Mouse (Mus musculus) kidney, embryonic 14.5 days (tissue): ENCODE results near the gene Zfpl1. TPM values are rescaled to one million over a fixed set of nuclear protein-coding genes. Genes with fewer than 3 reads are reported as not detected.

Experiments
- ATAC-seq: fragments of 200-750 bp; cut with Nextera tagmentation; 2 replicates; pipeline ENCODE4 v1.8.0; 2017; ENCODE audit warnings: moderate number of reproducible peaks, mild to moderate bottlenecking, moderate TSS enrichment, moderate library complexity; ENCODE audit not compliant: low FRiP score, low TSS enrichment
- H3K27ac ChIP-seq: fragments of 300-500 bp; sonication (generic); 2 replicates; pipeline ENCODE4 v1.5.1; 2014; ENCODE audit warnings: low read depth, mild to moderate bottlenecking, low read length, moderate library complexity, mixed read lengths
- H3K27me3 ChIP-seq: fragments of 300-500 bp; sonication (generic); 2 replicates; pipeline ENCODE4 v1.6.1; 2014; ENCODE audit warnings: mild to moderate bottlenecking, low read length; ENCODE audit not compliant: control insufficient read depth, insufficient read depth
- H3K36me3 ChIP-seq: fragments of 300-500 bp; sonication (generic); 2 replicates; pipeline ENCODE4 v1.6.1; 2014; ENCODE audit warnings: low read length, mixed read lengths; ENCODE audit not compliant: control insufficient read depth, insufficient read depth
- H3K4me1 ChIP-seq: fragments of 300-500 bp; sonication (generic); 2 replicates; pipeline ENCODE4 v1.6.1; 2014; ENCODE audit warnings: low read length, mixed read lengths; ENCODE audit not compliant: control insufficient read depth, insufficient read depth
- H3K4me2 ChIP-seq: fragments of 300-500 bp; sonication (generic); replicated peaks from 2 replicates; pipeline ENCODE4 v1.6.1; 2014; ENCODE audit warnings: low read depth, mild to moderate bottlenecking, low read length
- H3K4me3 ChIP-seq: fragments of 300-500 bp; sonication (generic); 2 replicates; pipeline ENCODE4 v1.5.1; 2014; ENCODE audit warnings: mild to moderate bottlenecking, low read length
- H3K9ac ChIP-seq: fragments of 300-500 bp; sonication (generic); 2 replicates; pipeline ENCODE4 v1.6.1; 2014; ENCODE audit warnings: low read depth, mild to moderate bottlenecking, low read length, moderate library complexity
- H3K9me3 ChIP-seq: fragments of 300-500 bp; sonication (generic); 2 replicates; pipeline ENCODE4 v1.6.1; 2016; ENCODE audit warnings: low read length; ENCODE audit not compliant: control insufficient read depth
- WGBS: fragments of 180-500 bp; shearing (Covaris S2); extraction: QIAGEN DNeasy Blood & Tissue Kit; methylation state at CpG from one replicate; pipeline ENCODE4 v1.1.7; 2014; 5-methylcytosine and 5-hydroxymethylcytosine counted together
- polyA plus RNA-seq: library from polyadenylated mRNA; unstranded; fragments of >200 nt; fragmentation: Nextera tagmentation; extraction: Ambion mirVana; gene quantifications from 2 replicates; pipeline ENCODE4 v1.2.1, GENCODE M21; 2014

Zfpl1 gene
- polyA plus RNA-seq, 1 experiment from 2014 or later, result 81.0 TPM

DNA sequence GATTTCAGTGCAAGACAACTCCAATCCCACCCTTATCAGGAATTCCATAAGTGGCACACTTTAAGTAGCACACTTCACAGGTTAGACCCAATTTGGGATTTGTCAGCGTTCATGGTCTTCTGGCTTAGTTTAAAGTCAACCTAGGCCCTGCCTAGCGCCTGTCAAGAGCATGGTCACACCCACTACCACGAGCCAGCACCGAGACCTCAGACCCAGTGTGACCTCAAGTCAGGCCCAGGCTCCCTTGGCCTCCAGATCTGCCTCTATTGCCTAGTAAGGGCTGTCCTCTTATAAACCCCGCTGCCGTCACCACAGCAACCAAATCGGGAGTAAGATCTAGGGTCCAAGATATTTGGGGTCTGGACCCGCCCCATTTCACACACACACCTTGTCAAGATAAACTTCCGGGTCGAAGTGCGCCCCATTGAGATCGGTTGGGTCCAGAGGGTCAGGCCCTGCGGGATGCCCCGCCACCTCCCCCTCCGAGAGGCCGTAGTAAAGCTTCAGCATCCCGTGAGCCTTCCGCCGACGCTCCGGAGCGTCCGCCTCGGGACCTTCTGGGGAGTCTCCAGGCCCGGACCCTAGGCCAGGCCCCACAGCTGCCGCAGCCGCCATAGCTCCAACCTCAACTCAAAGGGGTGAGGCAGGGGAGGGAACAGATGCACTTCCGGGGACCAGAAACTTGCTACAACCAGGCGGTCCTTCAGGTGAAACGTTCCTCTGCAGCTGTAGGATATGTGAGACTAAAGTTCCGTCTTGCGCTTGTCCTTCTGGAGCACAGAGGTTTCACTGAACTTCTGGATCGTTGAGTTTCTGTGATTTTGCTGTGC is 8.0 kb downstream of the Zfpl1 start, which contains the start of gene Vps51:
Gene Vps51, minus strand, starts transcription at position 668 of the 830 bp plus-strand sequence.
- Histone ChIP-seq H3K4me1 (peaks cover 7% of the 10 kb centered on the region), H3K9ac (peak within 1 kb of the TSS; percentile 79), H3K27ac (peak within 1 kb of the TSS; percentile 86), H3K4me3 (peak within 1 kb of the TSS; percentile 88), H3K9me3 (no peaks in the 10 kb centered on the region), H3K4me2 (peak within 1 kb of the TSS; percentile 91), H3K27me3 (no peaks in the 10 kb centered on the region), H3K36me3 (peaks cover 33% of the 10 kb centered on the region)
- WGBS, result under 1% methylated on average over 33 of the region's 33 CpGs
- ATAC-seq, result peak; percentile 78

DNA sequence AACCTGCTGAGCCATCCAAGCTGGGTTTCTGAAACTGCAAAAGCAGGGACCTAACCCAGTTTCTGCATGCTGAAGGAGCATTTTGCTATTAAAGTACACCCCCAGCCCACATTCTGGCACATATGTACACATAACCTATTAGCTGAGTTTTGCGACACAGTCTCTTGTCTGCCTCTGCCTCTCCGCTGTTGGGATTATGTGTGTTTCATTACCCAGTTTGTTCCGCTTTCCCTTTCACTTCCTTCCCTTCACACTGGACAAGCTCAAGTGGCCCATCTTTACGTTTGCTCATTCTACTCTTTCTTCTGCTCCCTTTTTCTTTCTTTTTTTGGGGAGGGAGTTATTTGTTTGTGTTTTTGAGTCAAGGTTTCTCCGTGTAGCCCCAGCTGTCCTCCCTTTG is 10.9 kb downstream of the Zfpl1 start:
- ATAC-seq, result no peak
- H3K4me3 ChIP-seq, result no peak overlapping the region
- 90% methylated on average over 5 of the region's 5 CpGs for WGBS

DNA sequence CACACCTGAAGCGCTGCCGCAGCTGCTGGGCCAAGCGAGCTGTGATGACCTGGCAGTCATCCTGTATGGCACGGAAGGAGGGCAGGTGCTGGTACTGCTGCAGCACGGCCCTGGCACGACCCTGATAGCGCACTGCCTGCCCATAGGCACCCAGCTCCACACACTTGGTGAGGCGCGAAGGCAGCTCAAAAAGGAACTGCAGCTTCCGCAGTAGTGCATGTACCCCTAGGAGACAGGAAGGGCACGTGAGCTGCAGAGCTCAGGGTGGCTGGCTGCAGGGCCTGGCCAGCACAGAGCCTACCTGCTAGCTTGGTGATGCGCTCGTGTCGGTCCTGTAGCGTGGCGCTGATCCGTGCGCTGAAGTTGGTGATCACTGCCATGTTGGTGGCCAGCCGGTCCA is 13.5 kb downstream of the Zfpl1 start:
- peaks cover 46% of the 10 kb centered on the region for H3K36me3 ChIP-seq
- H3K9me3 ChIP-seq, result no peaks in the 10 kb centered on the region
- H3K27ac ChIP-seq, result no peak overlapping the region
- no peak overlapping the region for H3K4me2 ChIP-seq
- 94% methylated on average over 19 of the region's 19 CpGs for WGBS
- peaks cover 19% of the 10 kb centered on the region for H3K4me1 ChIP-seq
- ATAC-seq, result no peak
- H3K9ac ChIP-seq, result no peak overlapping the region
- H3K27me3 ChIP-seq, result no peaks in the 10 kb centered on the region
- no peak overlapping the region for H3K4me3 ChIP-seq

More for the DNA sequence above, 10.9 kb downstream of the Zfpl1 start:
- Histone ChIP-seq H3K27me3 (no peaks in the 10 kb centered on the region), H3K27ac (no peak overlapping the region), H3K9me3 (no peaks in the 10 kb centered on the region), H3K9ac (no peak overlapping the region), H3K36me3 (peaks cover 43% of the 10 kb centered on the region), H3K4me1 (peaks cover 7% of the 10 kb centered on the region), H3K4me2 (no peak overlapping the region)

DNA sequence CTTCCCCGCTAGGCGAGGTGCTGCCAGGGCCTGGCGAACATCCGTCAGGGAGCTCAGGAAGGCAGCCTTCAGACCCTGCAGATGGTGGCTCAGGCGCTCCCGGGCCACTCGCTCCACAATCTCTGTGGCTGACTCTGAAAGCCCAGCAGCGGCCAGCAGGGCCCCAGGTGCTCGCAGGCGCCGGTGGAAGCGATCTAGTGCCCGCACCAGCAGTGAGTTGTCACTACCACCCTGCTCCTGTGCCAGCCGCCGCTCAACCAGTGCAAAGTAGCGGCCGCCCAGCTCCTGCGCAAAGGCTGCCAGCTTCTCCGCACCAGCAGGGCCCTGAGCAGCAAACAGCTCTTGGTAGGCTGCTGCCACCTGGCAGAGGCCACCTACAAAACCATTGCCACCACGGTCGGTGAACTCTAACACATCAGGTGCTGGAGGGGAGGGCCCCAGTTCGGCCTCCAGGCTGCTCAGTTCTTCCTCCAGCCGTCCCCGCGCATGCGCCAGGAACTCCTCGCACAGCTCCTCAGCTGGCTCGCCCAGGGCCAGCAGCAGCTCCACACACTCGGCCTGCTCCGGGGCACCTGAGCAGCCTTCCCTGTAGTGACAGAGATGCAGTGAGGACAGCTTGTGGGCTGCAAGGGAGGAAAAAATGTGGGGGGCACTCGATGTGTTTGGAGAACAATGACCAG is 14.0 kb downstream of the Zfpl1 start:
- 92% methylated on average over 31 of the region's 31 CpGs for WGBS
- peaks cover 17% of the 10 kb centered on the region for H3K4me1 ChIP-seq
- ATAC-seq, result no peak
- H3K9me3 ChIP-seq, result no peaks in the 10 kb centered on the region
- H3K27ac ChIP-seq, result no peak overlapping the region
- no peak overlapping the region for H3K9ac ChIP-seq
- no peak overlapping the region for H3K4me2 ChIP-seq
- no peak overlapping the region for H3K4me3 ChIP-seq
- H3K36me3 ChIP-seq, result peaks cover 46% of the 10 kb centered on the region
- no peaks in the 10 kb centered on the region for H3K27me3 ChIP-seq

GRCm38 (mm10) chr19:6069851-6070250 is 14.9 kb downstream of the Zfpl1 start:
- Histone ChIP-seq H3K4me2 (no peak overlapping the region), H3K4me1 (peaks cover 17% of the 10 kb centered on the region), H3K27me3 (no peaks in the 10 kb centered on the region), H3K9ac (no peak overlapping the region), H3K9me3 (no peaks in the 10 kb centered on the region), H3K36me3 (peaks cover 47% of the 10 kb centered on the region), H3K27ac (no peak overlapping the region), H3K4me3 (no peak overlapping the region)
- ATAC-seq, result no peak
- WGBS, result 94% methylated on average over 10 of the region's 10 CpGs

DNA sequence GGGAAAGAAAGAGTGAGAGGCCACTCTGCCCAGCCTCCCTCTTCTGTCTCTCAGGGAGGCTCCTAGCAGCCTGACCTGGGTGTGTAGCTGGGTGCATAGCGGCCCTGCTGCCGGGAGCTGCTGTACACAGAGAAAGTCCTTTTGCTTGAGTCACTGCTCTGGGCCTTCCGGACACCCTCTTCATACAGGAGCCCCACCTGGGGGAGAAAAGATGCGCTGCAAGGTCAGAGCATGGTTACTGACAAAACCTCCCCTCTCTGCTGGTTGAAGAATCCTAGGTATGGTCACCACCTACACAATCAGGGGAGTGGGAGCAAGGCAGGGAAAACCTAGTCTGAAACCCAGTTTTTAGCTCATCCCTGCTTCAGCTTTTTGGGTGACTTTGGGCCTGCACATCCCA is 15.8 kb downstream of the Zfpl1 start:
- no peak for ATAC-seq

DNA sequence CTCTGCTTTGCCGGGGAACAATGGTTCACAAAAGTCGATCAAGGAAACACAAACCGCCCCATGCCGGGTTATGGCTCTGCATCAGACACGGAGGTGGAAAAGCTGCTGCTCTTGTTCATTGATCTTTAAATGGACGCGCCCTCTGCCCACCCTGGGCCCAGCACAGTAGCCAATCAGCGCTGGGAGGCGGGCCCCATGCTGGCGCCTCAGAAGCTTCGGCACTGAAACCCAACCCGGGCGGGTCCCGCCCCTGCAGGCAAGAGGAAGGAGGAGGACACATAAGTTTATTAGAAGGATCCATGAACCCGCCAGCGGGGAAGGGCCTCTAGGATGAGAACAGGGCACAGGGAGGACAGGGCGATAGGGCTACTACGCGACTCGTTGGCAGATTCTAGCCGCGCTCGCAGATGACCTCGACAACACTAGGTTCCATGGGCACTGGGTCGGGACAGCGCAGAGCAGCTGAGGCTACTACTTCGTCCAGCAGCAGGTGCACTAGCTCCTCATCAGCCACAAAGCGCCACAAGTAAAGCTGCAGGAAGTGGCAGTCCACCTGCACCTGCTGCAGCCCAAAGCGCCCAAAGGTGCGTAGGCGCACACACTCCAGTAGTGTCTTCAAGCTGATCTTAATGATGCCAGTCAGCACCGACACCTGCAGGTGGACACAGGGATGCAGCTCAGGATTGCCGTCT is 16.9 kb downstream of the Zfpl1 start, which contains the start of gene Tm7sf2:
Gene Tm7sf2, minus strand, starts transcription at position 650 of the 692 bp plus-strand sequence.
- peak within 1 kb of the TSS; percentile 85 for H3K27ac ChIP-seq
- peak; percentile 96 for ATAC-seq
- 9% methylated on average over 33 of the region's 33 CpGs for WGBS
- no peaks in the 10 kb centered on the region for H3K9me3 ChIP-seq
- peak within 1 kb of the TSS; percentile 66 for H3K9ac ChIP-seq
- peak within 1 kb of the TSS; percentile 51 for H3K4me3 ChIP-seq
- H3K36me3 ChIP-seq, result peaks cover 37% of the 10 kb centered on the region
- H3K27me3 ChIP-seq, result no peaks in the 10 kb centered on the region
- peak within 1 kb of the TSS; percentile 93 for H3K4me2 ChIP-seq
- peaks cover 17% of the 10 kb centered on the region for H3K4me1 ChIP-seq

More for the DNA sequence above, 15.8 kb downstream of the Zfpl1 start:
- H3K27me3 ChIP-seq, result no peaks in the 10 kb centered on the region
- WGBS, result 80% methylated on average over 4 of the region's 4 CpGs
- no peak overlapping the region for H3K9ac ChIP-seq
- no peak overlapping the region for H3K27ac ChIP-seq
- H3K9me3 ChIP-seq, result no peaks in the 10 kb centered on the region
- H3K36me3 ChIP-seq, result peaks cover 42% of the 10 kb centered on the region
- peaks cover 17% of the 10 kb centered on the region for H3K4me1 ChIP-seq
- no peak overlapping the region for H3K4me3 ChIP-seq
- H3K4me2 ChIP-seq, result no peak overlapping the region

GRCm38 (mm10) chr19:6067011-6067723 is 17.6 kb downstream of the Zfpl1 start:
- Histone ChIP-seq H3K4me3 (peak overlapping the region; percentile 51), H3K27ac (peak overlapping the region; percentile 85), H3K4me2 (peak overlapping the region; percentile 93), H3K9me3 (no peaks in the 10 kb centered on the region), H3K9ac (peak overlapping the region; percentile 66), H3K27me3 (no peaks in the 10 kb centered on the region), H3K36me3 (peaks cover 32% of the 10 kb centered on the region), H3K4me1 (peaks cover 22% of the 10 kb centered on the region)
- ATAC-seq, result peak; percentile 59
- WGBS, result under 1% methylated on average over 30 of the region's 30 CpGs
